Mouse (Mus musculus) neutrophil, adult 5-6 weeks (primary cell): Measurements from ENCODE around the gene St6galnac1. TPM values are rescaled to one million over a fixed set of nuclear protein-coding genes. Genes with fewer than 3 reads are reported as not detected.
"Not testable (repeated sequence)": the region's sequence is repeated elsewhere in the genome, so short reads cannot be mapped to it uniquely, and the experiment has no call there.

ENCODE experiments used
- ATAC-seq: fragments of 151-379, 151-347 bp; 2 replicates; pipeline ENCODE4 v1.8.0; 2017; ENCODE audit warnings: mild to moderate bottlenecking, moderate TSS enrichment; ENCODE audit not compliant: insufficient number of reproducible peaks, poor library complexity, low FRiP score, severe bottlenecking; ENCODE audit errors: extremely low read depth
- total RNA-seq: library from RNA; stranded (forward); fragments of 200-1000 nt; gene quantifications from 2 replicates; pipeline ENCODE4 v1.2.3, GENCODE M21; 2017

St6galnac1 gene
- total RNA-seq, 1 experiment from 2014 or later = 0.47 TPM

DNA sequence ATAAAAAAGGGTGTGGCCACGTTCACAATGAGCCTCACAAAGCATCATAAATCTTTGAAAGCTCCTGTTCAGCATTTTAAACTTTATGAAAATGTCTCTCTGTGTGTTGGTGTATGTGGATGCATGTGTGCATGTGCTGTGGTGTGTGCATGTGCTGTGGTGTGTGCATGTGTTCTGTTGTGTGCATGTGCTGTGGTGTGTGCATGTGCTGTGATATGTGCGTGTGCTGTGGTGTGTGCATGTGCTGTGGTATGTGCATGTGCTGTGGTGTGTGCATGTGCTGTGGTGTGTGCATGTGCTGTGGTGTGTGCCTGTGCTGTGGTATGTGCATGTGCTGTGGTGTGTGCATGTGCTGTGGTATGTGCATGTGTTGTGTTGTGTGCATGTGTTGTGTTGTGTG is 29.9 kb downstream of the St6galnac1 start:
- ATAC-seq = not testable (repeated sequence)

DNA sequence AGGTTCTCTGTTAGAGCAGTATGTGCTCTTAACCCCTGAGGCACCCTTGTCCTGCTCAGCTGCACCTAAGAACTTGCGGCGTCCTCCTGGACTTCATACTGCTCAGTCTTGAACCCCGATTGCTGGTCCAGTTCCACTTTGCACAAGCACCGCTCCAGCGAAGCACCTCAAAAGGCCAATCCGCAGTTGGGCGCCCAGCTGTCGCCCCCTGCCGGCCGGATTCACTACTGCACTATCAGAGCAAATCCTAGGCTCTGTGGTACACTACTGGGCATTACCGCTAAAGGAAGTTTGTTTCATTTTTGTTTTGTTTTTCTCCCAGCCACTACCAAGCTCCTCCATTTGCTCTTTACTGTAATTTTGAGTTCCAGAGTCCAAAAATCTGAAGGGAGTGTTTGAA is 36.9 kb downstream of the St6galnac1 start:
- no peak for ATAC-seq

DNA sequence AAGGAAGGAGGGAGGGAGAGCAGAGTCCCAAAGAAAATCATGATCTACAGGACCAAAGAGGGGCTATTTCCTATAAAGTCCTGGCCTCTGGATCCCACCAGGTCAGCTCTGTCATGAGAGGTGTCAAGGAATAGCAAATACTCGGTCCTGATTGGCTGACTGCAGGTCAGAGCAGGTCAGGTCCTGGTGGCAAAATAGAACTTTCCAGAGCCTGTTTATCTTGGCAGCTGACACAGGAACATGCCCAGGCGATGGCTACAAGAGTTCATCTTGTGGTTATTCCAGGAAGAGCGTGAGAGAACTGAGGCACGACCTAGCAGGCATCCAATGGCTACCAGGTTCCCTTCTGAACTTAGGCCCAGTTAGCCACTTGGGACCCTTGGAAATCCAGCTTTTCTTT is 42.8 kb downstream of the St6galnac1 start:
- no peak for ATAC-seq

DNA sequence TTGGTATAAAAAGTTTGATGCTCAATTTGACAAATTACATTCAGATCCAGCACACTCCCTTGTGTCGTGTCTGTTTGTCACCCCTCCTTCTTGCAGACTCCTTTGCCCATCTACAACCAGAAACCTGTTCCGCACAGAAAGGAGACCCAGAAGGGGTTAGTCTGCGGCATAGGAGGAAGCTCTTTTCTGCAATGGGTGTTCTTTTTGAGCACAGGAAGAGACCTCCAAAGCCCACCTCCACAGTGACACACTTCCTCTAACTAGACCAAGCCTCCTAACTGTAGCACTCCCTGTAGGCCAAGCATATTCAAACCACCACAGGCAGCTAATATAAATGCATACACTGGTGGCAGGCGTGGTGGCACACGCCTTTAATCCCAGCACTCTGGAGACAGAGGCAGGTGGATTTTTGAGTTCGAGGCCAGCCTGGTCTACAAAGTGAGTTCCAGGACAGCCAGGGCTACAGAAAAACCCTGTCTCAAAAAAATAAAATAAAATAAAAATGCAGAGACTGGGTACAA is 44.2 kb downstream of the St6galnac1 start:
- ATAC-seq = not testable (repeated sequence)

DNA sequence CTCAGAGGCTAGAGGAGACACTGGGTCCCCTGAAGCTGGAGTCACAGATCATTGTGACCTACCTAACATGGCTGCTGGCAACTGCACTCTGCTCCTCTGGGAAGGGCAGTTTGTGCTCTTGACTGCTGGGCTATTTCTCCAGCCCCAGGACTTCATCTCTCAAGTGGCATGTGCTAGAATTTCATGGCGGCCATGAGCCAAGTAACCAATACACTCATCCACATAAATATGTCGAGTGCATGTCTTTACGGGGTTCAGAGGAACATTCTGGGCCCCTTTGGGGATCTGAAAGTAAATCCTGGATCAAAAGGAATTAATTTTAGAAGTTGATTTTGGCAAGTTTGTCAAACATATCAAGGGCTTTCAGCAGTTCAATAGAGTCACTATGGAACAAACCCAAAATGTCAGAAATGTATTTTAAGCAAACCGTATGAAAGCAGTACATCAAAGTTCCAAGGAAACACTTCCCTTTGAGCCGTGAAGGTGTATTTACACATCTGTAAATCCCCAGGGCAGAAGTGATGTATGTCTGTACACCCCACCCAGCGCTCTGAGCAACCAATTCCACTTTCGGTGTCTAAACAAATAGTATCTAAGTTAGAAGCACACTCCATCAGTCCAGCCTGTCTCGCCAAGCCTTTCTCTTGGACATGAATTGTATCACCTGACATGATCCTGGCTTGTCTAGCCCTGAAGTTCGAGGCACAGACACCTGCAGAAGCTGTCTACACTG is 45.9 kb downstream of the St6galnac1 start:
- ATAC-seq = no peak

DNA sequence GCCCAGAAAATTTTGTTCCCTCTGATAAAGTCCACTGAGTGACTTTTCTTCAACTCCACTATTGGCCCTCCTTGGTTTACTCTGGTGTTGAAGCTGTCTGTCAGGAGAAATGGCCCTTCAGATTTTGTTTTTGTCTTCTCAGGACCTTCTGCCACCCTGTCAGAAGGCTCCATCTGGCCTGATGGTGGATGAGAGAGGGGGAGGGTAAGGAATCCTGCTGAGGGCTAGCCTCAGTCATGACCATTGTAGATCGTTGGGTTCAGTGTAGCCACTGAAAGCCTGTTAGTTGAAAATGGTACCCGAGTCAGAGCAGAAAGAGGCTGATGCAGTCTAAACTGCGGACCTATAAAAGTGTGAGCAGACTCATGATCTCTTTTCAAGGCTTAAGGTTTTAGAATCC is 49.2 kb downstream of the St6galnac1 start:
- no peak for ATAC-seq

DNA sequence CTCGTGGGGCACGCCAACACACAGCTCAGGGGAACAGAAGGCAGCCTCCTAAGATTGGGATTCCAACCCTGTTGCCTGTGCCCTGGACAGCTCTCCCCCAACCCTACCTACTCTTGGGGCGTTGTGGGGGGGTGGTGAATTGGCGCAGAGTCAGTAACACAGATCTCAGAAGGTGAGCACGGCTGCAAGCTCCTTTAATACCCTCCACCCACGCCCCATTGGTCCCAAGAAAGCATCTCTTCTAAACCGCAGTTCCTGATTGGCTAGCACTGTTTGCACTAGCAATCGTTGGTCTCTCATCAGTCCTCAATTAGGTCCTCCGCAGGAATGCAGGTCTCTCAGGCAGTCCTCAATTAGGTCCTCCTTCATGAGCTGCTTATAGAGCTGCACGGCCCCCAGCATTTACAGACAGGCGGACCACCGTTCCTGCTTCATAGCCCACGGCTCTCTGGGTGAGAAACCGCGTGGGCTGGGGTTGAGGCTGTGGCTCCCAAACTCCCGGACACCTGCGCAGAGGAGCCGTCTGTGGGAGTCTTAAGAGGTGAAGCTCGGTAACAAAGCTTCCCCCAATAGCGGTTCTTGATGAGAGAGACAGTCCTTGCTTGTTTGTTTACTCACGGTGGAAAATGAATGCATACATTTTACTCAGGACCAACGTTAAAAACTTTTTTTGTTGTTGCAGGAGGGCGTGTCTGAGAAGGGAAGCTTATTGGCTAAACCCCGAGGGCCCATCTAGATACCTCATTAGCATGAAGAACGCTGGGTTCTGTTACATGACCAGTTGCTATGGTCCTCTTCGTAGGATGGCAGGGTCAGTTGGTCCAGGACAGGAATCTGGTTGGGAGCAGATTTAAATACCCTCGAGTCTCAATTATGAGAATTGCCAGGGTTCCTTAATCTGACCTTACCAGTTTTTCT is 50.0 kb downstream of the St6galnac1 start:
- ATAC-seq = no peak

DNA sequence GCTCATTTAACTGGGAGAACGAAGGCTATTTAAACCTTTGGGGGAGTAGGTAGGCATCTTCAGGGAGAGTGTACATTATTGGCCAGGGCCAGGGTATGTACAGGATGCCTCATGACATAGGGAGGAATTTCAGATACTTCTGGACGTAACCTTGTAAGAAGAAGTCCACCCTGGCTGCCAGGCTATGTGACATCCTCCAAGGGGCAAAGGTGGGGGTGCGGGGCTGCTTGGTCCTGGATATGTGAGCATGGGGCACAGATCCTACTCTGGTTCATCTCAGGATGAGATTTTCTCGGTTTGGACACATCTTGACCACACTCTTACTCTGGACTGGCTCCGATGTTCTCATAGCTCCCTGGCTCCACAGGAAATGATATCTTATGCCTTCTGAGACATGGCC is 52.2 kb downstream of the St6galnac1 start:
- no peak for ATAC-seq

DNA sequence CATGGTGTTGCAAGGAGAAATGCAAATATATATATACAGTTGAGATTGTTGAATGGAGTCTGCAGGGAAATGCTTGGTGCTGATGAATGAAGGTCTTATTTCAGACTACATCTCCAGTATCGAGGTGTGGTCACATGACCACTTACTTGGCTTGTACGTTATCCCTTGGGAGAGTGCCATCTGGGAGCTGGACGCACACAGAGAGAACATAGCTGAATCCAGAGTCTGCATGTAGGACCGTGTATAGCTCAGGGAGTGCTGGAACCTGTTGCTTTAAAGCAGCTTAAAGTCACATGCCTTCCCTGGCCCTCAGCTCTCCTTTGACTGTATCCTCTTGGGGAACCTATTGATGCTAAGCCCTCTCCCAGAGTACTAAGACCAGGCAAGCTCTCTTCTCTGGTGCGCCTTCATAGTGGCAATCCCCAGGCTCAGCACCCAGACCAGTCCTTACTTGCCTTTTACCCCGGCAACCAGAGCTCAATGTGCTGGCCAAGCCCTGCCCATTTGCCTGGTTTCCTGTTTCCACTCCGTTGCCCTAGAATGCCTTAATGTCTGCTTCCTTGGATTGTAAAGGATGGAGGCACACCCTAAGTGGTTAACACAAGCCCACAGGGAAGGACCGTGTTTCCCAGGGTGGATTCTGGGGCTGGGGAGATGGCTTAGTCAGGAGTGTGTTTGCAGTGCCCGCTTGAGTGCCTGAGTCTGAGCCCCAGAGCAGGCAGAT is 53.6 kb downstream of the St6galnac1 start:
- ATAC-seq = no peak

DNA sequence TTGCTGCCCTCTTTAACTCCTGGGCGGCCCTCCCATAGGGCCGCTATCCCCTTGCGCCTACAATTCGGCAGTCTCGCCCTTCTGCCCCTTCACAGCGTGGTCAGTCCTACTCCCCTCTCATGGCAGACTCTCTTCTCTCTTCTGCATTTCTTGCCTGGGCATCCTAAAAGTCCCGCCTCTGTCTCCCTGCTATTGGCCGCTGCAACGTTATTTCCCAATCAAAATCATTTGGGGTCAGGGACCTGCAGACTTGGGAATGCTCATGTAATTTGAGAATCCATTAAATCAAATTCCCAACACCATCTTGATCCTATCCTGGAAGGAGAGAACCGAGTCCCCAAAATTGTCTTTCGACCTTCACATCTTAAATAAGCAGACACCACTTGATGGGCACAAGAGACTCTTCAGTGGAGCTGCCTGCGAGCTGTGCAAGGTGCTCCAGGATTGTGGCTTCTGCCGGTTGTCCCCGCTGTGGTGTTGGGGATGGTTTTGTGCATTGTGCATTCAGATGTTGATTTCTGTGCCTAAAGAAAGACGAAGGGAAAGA is 54.9 kb downstream of the St6galnac1 start:
- no peak for ATAC-seq

Other genes with a start within 250 kb of the St6galnac1 start
- gene Sphk1, start 244.6 kb downstream of the St6galnac1 start, total RNA-seq = not detected in 2 replicates
- 47.6 and 47.9 TPM in 2 replicates for gene Ube2o, start 194.1 kb downstream of the St6galnac1 start, total RNA-seq
- gene Aanat, start 189.1 kb downstream of the St6galnac1 start, total RNA-seq = not detected in 2 replicates
- gene Rhbdf2, start 148.5 kb downstream of the St6galnac1 start, total RNA-seq = 55.6 and 69.0 TPM in 2 replicates
- not detected in 2 replicates for gene Prcd, start 122.0 kb downstream of the St6galnac1 start, total RNA-seq
- gene Cygb, start 121.2 kb downstream of the St6galnac1 start, total RNA-seq = 0.49 and 0.58 TPM in 2 replicates
- 0.74 TPM in 1 of 2 replicates, not detected in the other for gene Mxra7, start 52.5 kb upstream of the St6galnac1 start, total RNA-seq
- gene Mettl23, start 67.8 kb upstream of the St6galnac1 start, total RNA-seq = 74.9 and 78.8 TPM in 2 replicates
- 66.5 and 70.1 TPM in 2 replicates for gene Jmjd6, start 67.9 kb upstream of the St6galnac1 start, total RNA-seq
- 9.8 and 21.6 TPM in 2 replicates for gene Mfsd11, start 76.9 kb upstream of the St6galnac1 start, total RNA-seq
- gene Srsf2, start 77.6 kb upstream of the St6galnac1 start, total RNA-seq = 214 and 227 TPM in 2 replicates
- not detected in 2 replicates for gene Mgat5b, start 143.4 kb upstream of the St6galnac1 start, total RNA-seq